ENCODE assay signal across 7 mouse cellular contexts in the genomic region with DNA sequence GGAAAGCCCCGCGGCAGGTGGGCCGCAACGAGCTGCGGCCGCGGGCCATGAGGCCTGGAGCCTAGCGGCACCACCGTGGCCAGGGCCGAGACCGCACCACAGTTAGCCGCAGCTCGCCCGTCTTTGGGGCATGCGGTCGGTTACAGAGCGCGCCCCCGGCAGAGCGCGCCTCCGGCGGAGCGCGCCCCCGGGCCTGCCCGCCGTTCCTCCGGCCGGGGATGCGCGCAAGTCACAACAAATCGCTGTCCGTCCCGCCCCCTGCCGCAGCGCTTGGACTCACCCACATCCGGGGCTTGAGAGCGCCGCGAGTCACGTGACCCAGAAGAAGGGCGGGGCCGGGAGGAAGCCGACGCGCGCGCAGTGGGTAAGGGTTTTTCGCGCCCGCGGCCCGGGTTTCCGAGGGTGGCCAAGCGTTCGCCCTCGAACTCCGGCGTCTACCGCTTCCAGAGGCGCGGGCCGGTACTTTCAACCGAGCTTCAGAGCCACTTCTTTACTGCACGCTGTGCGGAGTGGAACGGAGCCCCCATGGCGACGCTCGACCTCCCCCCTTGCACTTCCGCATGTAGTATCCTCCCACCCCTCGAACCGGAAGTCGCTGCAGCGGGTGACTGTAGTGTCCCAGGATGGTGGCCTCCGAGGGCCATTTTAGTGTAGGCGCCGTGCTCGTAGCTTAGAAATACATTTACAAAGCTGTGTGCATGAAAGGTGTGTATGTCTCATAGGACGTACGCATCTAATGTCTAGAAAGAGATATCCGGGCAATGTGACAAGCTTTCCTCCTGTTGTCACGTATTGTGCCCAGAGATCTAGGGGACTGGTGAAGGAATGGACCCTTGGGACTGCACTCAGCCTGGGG. TPM values are rescaled to one million over a fixed set of nuclear protein-coding genes. Genes with fewer than 3 reads are reported as not detected.
DNase-seq lines count a peak whose midpoint lies in the region; ATAC-seq lines count a peak whose summit lies in the region.

A gene (plus strand): TSS at position 314 of the 856 bp plus-strand sequence.
A gene (minus strand): TSS at position 552 of the 856 bp plus-strand sequence.

- no peaks in the 10 kb centered on the region for H3K9me3 ChIP-seq in intestine, embryonic 16.5 days (ENCODE audit: control insufficient read depth, low read length)
- no peaks in the 10 kb centered on the region for H3K9me3 ChIP-seq in midbrain, embryonic 11.5 days (ENCODE audit: control insufficient read depth, low read length)

- H3K27ac ChIP-seq in intestine, embryonic 16.5 days (ENCODE audit: low read length): peak within 1 kb of the TSS; percentile 95
- H3K27ac ChIP-seq in midbrain, embryonic 11.5 days (ENCODE audit: low read depth, low read length): peak within 1 kb of the TSS; percentile 95

- ATAC-seq in intestine, embryonic 16.5 days: peak; percentile 95
- peak; percentile 95 for ATAC-seq in midbrain, embryonic 11.5 days (ENCODE audit: low FRiP score)

- peak within 1 kb of the TSS; percentile 72 for H3K4me2 ChIP-seq in intestine, embryonic 16.5 days (ENCODE audit: low read depth, low read length)
- peak within 1 kb of the TSS; percentile 80 for H3K4me2 ChIP-seq in midbrain, embryonic 11.5 days

- WGBS in intestine, embryonic 16.5 days: under 1% methylated on average over 84 of the region's 84 CpGs
- under 1% methylated on average over 84 of the region's 84 CpGs for WGBS in midbrain, embryonic 11.5 days

- peaks cover 12% of the 10 kb centered on the region for H3K4me1 ChIP-seq in intestine, embryonic 16.5 days (ENCODE audit: control insufficient read depth, insufficient read depth, low read length)
- peaks cover 11% of the 10 kb centered on the region; the same call in 1 of the 2 replicates for H3K4me1 ChIP-seq in midbrain, embryonic 11.5 days (ENCODE audit: control insufficient read depth, insufficient read depth, low read length)

- peak; percentile 98 for DNase-seq in adrenal gland, adult 2 months
- peak; percentile 97 for DNase-seq in embryo, embryonic 11.5 days (ENCODE audit: low read depth, low spot score)
- peak; percentile 98 for DNase-seq in gastrocnemius, postnatal 36 days
- peak; percentile 99 for DNase-seq in left cerebral cortex, postnatal 36 days (ENCODE audit: low spot score in 2 of 2)
- peak; percentile 100 for DNase-seq in midbrain, embryonic 11.5 days (ENCODE audit: low spot score, missing footprints)
- peak; percentile 94 for DNase-seq in skeletal muscle tissue, adult 2 months (ENCODE audit: low read depth, low spot score)

- H3K27me3 ChIP-seq in intestine, embryonic 16.5 days (replicated peaks; ENCODE audit: control insufficient read depth, insufficient read depth, low read length): no peaks in the 10 kb centered on the region
- no peaks in the 10 kb centered on the region for H3K27me3 ChIP-seq in midbrain, embryonic 11.5 days (ENCODE audit: control insufficient read depth, insufficient read depth, low read length)

- no peaks in the 10 kb centered on the region for H3K36me3 ChIP-seq in intestine, embryonic 16.5 days (ENCODE audit: control insufficient read depth, insufficient read depth, low read length)
- no peaks in the 10 kb centered on the region for H3K36me3 ChIP-seq in midbrain, embryonic 11.5 days (ENCODE audit: control insufficient read depth, insufficient read depth, low read length)

- intact Hi-C loops in gastrocnemius, postnatal 36 days (cut with DNase I): no loop called here
- intact Hi-C loops in left cerebral cortex, postnatal 36 days (cut with DNase I): loop anchor here (5.0 kb wide), 1 partner anchor 91 kb away; a partner anchor contains a TSS

- H3K9ac ChIP-seq in intestine, embryonic 16.5 days (ENCODE audit: low read depth, low read length): peak within 1 kb of the TSS; percentile 99
- peak within 1 kb of the TSS; percentile 99 for H3K9ac ChIP-seq in midbrain, embryonic 11.5 days (ENCODE audit: low read length)

- H3K4me3 ChIP-seq in intestine, embryonic 16.5 days (ENCODE audit: low read length): peak within 1 kb of the TSS; percentile 91
- peak within 1 kb of the TSS; percentile 83 for H3K4me3 ChIP-seq in midbrain, embryonic 11.5 days (ENCODE audit: low read depth, low read length)

RNA-seq across cellular contexts. Expression of the first gene that starts in this region (rescaled TPM):
- 100 to 1,000 TPM; 386 to 423 TPM for total RNA-seq in adrenal gland, adult 2 months (2021)
- polyA plus RNA-seq in adrenal gland, adult 2 months (2012; rRNA removed): 31.7 and 41.1 TPM in 2 replicates
- total RNA-seq in gastrocnemius, postnatal 36 days (2021): 100 to 1,000 TPM; 186 to 195 TPM
- 175 and 183 TPM in 2 replicates for polyA plus RNA-seq in intestine, embryonic 16.5 days (2015; fragmentation: Nextera tagmentation; extraction: Ambion mirVana)
- 100 to 1,000 TPM in 1 of 2 experiments, 10 to 100 TPM in 1; 91.6 to 109 TPM for total RNA-seq in left cerebral cortex, postnatal 36 days (2021)
- polyA plus RNA-seq in midbrain, embryonic 11.5 days (2014; fragmentation: Nextera tagmentation; extraction: Ambion mirVana): 167 and 182 TPM in 2 replicates

RNA-seq across cellular contexts. Expression of the second gene that starts in this region (rescaled TPM):
- 10 to 100 TPM; 26.8 to 41.6 TPM for total RNA-seq in adrenal gland, adult 2 months (2021)
- polyA plus RNA-seq in adrenal gland, adult 2 months (2012; rRNA removed): 2.6 TPM in 2 replicates
- 10 to 100 TPM; 20.7 to 21.9 TPM for total RNA-seq in gastrocnemius, postnatal 36 days (2021)
- polyA plus RNA-seq in intestine, embryonic 16.5 days (2015; fragmentation: Nextera tagmentation; extraction: Ambion mirVana): 42.7 and 43.2 TPM in 2 replicates
- total RNA-seq in left cerebral cortex, postnatal 36 days (2021): 10 to 100 TPM; 30.3 to 32.8 TPM
- polyA plus RNA-seq in midbrain, embryonic 11.5 days (2014; fragmentation: Nextera tagmentation; extraction: Ambion mirVana): 53.1 and 62.0 TPM in 2 replicates

Comparison
In these comparisons a context has a peak if more than half of its experiments do, and no peak if none do; other contexts are left out.
1. Peak in every context shown above with its lines: DNase-seq, ATAC-seq, H3K4me3 ChIP-seq and H3K27ac ChIP-seq.
2. RNA of the second gene that starts in this region (polyA plus RNA-seq): 53.1 to 62.0 TPM in midbrain, embryonic 11.5 days and 42.7 to 43.2 TPM in intestine, embryonic 16.5 days; 2.6 TPM in adrenal gland, adult 2 months; every median in the first group is over 10 times any median in the second.